Mouse (Mus musculus): Measurements from ENCODE around the gene Grm4. TPM values are rescaled to one million over a fixed set of nuclear protein-coding genes. Genes with fewer than 3 reads are reported as not detected.

Gene Grm4
- polyA plus RNA-seq, 1 experiment = not detected

DNA sequence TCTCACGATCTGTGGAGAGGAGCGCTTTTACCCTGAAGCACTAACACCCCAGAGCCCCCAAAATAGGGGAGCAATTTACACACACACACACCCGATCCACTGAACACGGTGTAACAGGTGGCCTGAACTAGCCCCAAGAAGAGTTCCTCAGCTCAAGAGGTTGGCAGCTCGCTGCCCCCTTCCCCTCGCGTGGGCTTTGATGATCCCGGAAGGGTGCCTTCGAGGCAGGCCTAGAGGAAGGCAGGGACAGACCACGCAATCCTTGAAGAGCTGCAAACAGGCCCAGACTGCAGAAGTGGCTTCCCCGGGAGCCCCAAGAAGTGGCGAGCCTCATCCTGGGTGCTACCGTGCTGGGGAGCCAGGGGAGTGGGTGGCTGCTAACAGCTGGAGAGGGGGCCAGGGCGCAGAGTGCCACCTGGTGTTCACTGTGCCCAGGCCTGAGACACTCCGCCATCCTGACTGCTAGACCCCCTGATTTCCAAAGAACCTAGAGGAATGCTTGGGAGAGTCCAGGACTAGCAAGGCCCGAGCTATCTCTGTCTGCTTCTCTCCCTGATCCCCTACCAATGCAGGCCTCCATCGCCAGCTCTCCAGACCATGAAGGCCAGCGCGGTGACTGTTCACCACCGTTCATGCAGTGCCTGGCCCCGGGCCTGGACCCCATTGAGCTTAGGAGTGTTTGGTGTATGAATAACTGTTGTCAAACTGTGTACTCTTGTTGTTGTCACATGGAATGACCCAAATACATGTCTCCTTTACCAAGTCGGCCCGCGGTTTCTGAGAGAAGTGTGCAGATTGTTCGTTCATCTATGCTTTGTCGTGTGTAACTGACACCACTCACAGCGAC, 7.1 kb downstream of the Grm4 start:
- Histone ChIP-seq H3K27ac (ENCODE audit: insufficient read depth, low read length) (no peak overlapping the region), H3K4me3 (ENCODE audit: insufficient read depth, low read length) (no peak overlapping the region), H3K4me1 (ENCODE audit: control insufficient read depth, insufficient read depth, low read length) (no peaks in the 10 kb centered on the region)
- TF ChIP-seq CTCF (IDR thresholded peaks at IDR 0.05; ENCODE audit: borderline replicate concordance, insufficient read depth, low read length) (peak; percentile 64), POLR2A (IDR thresholded peaks at IDR 0.05; ENCODE audit: low read depth, low read length) (no peak)

GRCm38 (mm10) chr17:27513279-27513915, 7.8 kb downstream of the Grm4 start:
- Histone ChIP-seq H3K4me3 (ENCODE audit: insufficient read depth, low read length) (peak overlapping the region; percentile 14; the same call in 1 of the 2 replicates), H3K27ac (ENCODE audit: insufficient read depth, low read length) (no peak overlapping the region), H3K4me1 (ENCODE audit: control insufficient read depth, insufficient read depth, low read length) (no peaks in the 10 kb centered on the region)
- TF ChIP-seq CTCF (IDR thresholded peaks at IDR 0.05; ENCODE audit: borderline replicate concordance, insufficient read depth, low read length) (no peak), POLR2A (IDR thresholded peaks at IDR 0.05; ENCODE audit: low read depth, low read length) (no peak)

DNA sequence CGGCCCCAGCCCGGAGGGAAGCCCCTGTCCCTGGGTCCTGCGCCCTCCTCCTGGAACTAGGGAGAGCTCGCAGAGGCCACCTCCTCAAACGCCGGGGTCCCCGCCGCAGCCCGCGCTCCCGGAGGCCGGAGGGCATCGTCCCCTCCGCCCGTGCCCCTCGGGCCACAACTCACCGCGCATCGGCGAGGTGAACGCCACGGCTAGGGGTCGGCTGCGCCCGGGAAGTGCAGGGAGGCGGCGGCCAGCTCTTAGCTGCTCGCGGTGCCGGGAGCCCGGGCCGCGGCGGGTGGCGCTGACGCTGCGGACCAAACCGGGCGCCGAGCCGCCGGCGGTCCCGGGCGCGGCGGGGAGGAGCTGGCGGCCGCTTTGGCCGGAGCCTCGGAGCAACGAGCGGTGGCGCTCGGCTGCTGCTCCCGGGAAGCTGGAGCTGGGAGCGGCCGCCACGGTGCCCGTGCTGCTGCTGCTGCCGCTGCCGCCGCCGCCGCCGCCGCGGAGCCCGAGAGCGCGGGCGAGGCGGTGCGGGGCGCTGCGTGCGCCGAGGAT, 8.5 kb downstream of the Grm4 start:
- TF ChIP-seq POLR2A (IDR thresholded peaks at IDR 0.05; ENCODE audit: low read depth, low read length) = no peak
- TF ChIP-seq CTCF (IDR thresholded peaks at IDR 0.05; ENCODE audit: borderline replicate concordance, insufficient read depth, low read length) = no peak
- Histone ChIP-seq H3K27ac (ENCODE audit: insufficient read depth, low read length) (no peak overlapping the region), H3K4me1 (ENCODE audit: control insufficient read depth, insufficient read depth, low read length) (no peaks in the 10 kb centered on the region), H3K4me3 (ENCODE audit: insufficient read depth, low read length) (no peak overlapping the region; the same call in 1 of the 2 replicates)

- TF ChIP-seq CTCF (IDR thresholded peaks at IDR 0.05; ENCODE audit: borderline replicate concordance, insufficient read depth, low read length) (no peak), POLR2A (IDR thresholded peaks at IDR 0.05; ENCODE audit: low read depth, low read length) (no peak)
- Histone ChIP-seq H3K4me3 (ENCODE audit: insufficient read depth, low read length) (0 out of 2 replicates have a peak overlapping the region, but pooled peaks have one; percentile 4), H3K27ac (ENCODE audit: insufficient read depth, low read length) (no peak overlapping the region), H3K4me1 (ENCODE audit: control insufficient read depth, insufficient read depth, low read length) (no peaks in the 10 kb centered on the region)
Observed at GRCm38 (mm10) chr17:27511865-27512618, 9.2 kb downstream of the Grm4 start.

DNA sequence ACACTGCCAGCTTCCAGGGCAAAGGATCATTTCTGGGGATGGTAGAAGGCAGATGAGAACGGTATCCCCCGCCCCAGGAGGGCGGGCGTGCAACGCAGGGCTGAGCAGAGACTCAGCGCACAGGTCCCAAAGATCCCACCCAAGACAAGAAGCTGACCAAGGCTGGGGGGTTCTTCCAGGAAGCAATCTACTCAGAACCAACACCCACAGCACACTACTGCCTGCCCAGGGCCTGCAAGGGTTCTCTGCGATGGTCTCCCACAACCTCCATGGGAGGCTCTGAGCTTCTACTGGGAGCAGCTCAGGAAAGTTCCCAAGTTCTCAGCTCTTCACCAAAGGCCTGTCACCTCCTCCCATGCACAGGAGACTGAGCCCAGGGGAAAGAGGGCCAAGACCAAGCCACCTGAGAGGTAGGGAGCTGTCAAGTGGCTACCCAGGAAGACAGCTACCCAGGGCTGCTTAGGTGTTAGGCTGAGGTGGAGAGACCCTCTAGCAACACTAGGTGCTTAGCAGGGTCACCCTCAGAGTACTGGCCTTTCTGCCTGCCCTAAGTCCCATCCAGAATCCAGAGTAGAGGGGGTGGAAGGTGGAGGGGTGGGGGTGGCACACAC, 10.0 kb downstream of the Grm4 start:
- Histone ChIP-seq H3K4me3 (ENCODE audit: insufficient read depth, low read length) (no peak overlapping the region), H3K4me1 (ENCODE audit: control insufficient read depth, insufficient read depth, low read length) (no peaks in the 10 kb centered on the region), H3K27ac (ENCODE audit: insufficient read depth, low read length) (no peak overlapping the region)
- TF ChIP-seq POLR2A (IDR thresholded peaks at IDR 0.05; ENCODE audit: low read depth, low read length) (no peak), CTCF (IDR thresholded peaks at IDR 0.05; ENCODE audit: borderline replicate concordance, insufficient read depth, low read length) (no peak)

DNA sequence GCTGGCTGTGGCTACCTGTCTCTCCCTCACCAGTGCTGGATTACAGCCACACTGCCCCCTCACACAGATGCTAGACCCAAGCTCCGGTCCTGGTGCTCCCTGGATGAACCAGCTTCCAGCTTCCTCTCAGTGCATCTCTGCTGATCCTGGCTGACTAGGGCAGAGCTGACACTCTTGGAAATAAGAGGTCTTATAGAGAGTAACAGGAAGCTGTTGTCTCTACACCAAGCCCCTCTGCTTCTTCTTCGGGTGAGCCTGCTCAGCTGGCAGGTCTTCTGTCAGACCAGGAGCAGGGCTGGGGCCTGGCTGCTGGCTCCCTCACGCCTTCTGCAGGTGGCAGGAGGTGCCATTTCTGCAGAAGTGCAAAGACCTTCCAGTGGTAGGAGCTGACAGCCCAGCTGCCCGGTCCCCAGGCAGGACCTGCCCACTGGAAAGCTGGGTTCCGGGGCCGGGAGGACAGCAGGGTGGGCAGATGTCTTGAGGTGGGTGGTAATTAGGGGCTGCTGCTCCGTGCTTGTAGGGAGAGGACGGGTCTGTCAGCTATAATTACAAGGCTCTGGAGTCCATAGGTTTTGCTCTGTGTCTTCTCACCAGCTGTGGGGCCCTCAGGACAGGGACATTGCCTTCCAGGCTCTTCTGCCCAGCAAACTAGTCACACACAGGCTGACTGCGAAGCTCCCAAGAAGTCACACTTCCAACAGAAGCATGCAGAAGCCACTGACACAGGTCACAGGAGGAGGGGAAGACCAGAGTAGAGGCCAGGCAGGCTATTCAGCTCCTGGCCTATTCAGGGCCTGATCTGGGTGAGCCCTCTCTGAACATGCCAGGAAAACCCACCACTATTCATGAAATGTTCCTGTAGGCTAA, 10.7 kb downstream of the Grm4 start:
- TF ChIP-seq POLR2A (IDR thresholded peaks at IDR 0.05; ENCODE audit: low read depth, low read length) = no peak
- TF ChIP-seq CTCF (IDR thresholded peaks at IDR 0.05; ENCODE audit: borderline replicate concordance, insufficient read depth, low read length) = no peak
- Histone ChIP-seq H3K4me1 (ENCODE audit: control insufficient read depth, insufficient read depth, low read length) (no peaks in the 10 kb centered on the region), H3K4me3 (ENCODE audit: insufficient read depth, low read length) (no peak overlapping the region), H3K27ac (ENCODE audit: insufficient read depth, low read length) (no peak overlapping the region)

DNA sequence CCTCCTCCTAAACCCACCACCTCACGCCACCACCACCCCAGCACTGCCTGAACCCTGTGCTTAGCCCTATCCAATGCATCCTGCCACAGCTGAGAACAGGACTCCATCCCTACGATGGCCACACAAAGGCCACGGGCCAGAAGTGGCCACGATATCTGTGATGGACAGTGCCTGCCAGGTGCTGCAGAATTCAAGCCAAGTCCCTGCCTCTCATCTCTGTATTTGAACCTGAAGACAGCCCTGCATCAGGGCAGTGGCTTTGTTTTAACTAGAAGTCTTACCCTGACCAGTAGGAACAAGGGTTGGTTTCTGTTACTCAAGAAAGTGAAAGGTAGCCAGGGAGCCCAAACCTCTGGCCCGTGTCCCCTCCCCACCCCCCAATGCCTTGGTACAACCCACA, 12.1 kb downstream of the Grm4 start:
- TF ChIP-seq CTCF (IDR thresholded peaks at IDR 0.05; ENCODE audit: borderline replicate concordance, insufficient read depth, low read length) = no peak
- no peak for TF ChIP-seq POLR2A (IDR thresholded peaks at IDR 0.05; ENCODE audit: low read depth, low read length)
- Histone ChIP-seq H3K4me3 (ENCODE audit: insufficient read depth, low read length) (no peak overlapping the region), H3K27ac (ENCODE audit: insufficient read depth, low read length) (no peak overlapping the region), H3K4me1 (ENCODE audit: control insufficient read depth, insufficient read depth, low read length) (no peaks in the 10 kb centered on the region)

- TF ChIP-seq CTCF (IDR thresholded peaks at IDR 0.05; ENCODE audit: borderline replicate concordance, insufficient read depth, low read length) = no peak
- TF ChIP-seq POLR2A (IDR thresholded peaks at IDR 0.05; ENCODE audit: low read depth, low read length) = no peak
- Histone ChIP-seq H3K27ac (ENCODE audit: insufficient read depth, low read length) (no peak overlapping the region), H3K4me1 (ENCODE audit: control insufficient read depth, insufficient read depth, low read length) (no peaks in the 10 kb centered on the region), H3K4me3 (ENCODE audit: insufficient read depth, low read length) (no peak overlapping the region)
Observed at GRCm38 (mm10) chr17:27508513-27508912, 12.7 kb downstream of the Grm4 start.
